Mouse (Mus musculus): Measurements from ENCODE around the gene Pip5k1b. TPM values are rescaled to one million over a fixed set of nuclear protein-coding genes. Genes with fewer than 3 reads are reported as not detected.

Pip5k1b gene
- total RNA-seq, 2 experiments from 2014 or later, result 13.5 to 24.4 TPM

GRCm38 (mm10) chr19:24476929-24477882, 78.5 kb downstream of the Pip5k1b start, which contains the start of gene Fam122a:
Gene Fam122a, minus strand, starts transcription at chr19:24477356.
- peak; percentile 91 for ATAC-seq (replicated peaks; ENCODE audit: poor library complexity)

GRCm38 (mm10) chr19:24476461-24476860, 79.2 kb downstream of the Pip5k1b start:
- ATAC-seq (replicated peaks; ENCODE audit: poor library complexity), result peak; percentile 40

- ATAC-seq (replicated peaks; ENCODE audit: poor library complexity), result no peak
Observed at GRCm38 (mm10) chr19:24475281-24475680, 80.4 kb downstream of the Pip5k1b start.

- no peak for ATAC-seq (replicated peaks; ENCODE audit: poor library complexity)
Observed at GRCm38 (mm10) chr19:24472512-24472911, 83.2 kb downstream of the Pip5k1b start.

GRCm38 (mm10) chr19:24471538-24471937, 84.1 kb downstream of the Pip5k1b start:
- peak; percentile 81 for ATAC-seq (replicated peaks; ENCODE audit: poor library complexity)

GRCm38 (mm10) chr19:24469216-24469615, 86.5 kb downstream of the Pip5k1b start:
- no peak for ATAC-seq (replicated peaks; ENCODE audit: poor library complexity)

- no peak for ATAC-seq (replicated peaks; ENCODE audit: poor library complexity)
Observed at GRCm38 (mm10) chr19:24468616-24469015, 87.1 kb downstream of the Pip5k1b start.

- ATAC-seq (replicated peaks; ENCODE audit: poor library complexity), result peak; percentile 78
Observed at GRCm38 (mm10) chr19:24463011-24463410, 92.7 kb downstream of the Pip5k1b start.

GRCm38 (mm10) chr19:24456591-24457231, 99.0 kb downstream of the Pip5k1b start:
- no peak for ATAC-seq (replicated peaks; ENCODE audit: poor library complexity)

- ATAC-seq (replicated peaks; ENCODE audit: poor library complexity), result no peak
Observed at GRCm38 (mm10) chr19:24455249-24455960, 100.3 kb downstream of the Pip5k1b start.

- ATAC-seq (replicated peaks; ENCODE audit: poor library complexity), result no peak
Observed at GRCm38 (mm10) chr19:24454451-24454850, 101.2 kb downstream of the Pip5k1b start.

GRCm38 (mm10) chr19:24453379-24453778, 102.3 kb downstream of the Pip5k1b start:
- ATAC-seq (replicated peaks; ENCODE audit: poor library complexity), result no peak

GRCm38 (mm10) chr19:24452441-24452898, 103.2 kb downstream of the Pip5k1b start:
- ATAC-seq (replicated peaks; ENCODE audit: poor library complexity), result peak; percentile 90

GRCm38 (mm10) chr19:24451626-24452025, 104.0 kb downstream of the Pip5k1b start:
- ATAC-seq (replicated peaks; ENCODE audit: poor library complexity), result peak; percentile 69

- 0 out of 2 replicates have a peak, but pooled peaks have one; percentile 21 for ATAC-seq (replicated peaks; ENCODE audit: poor library complexity)
Observed at GRCm38 (mm10) chr19:24450740-24451139, 104.9 kb downstream of the Pip5k1b start.

- no peak for ATAC-seq (replicated peaks; ENCODE audit: poor library complexity)
Observed at GRCm38 (mm10) chr19:24444322-24444721, 111.3 kb downstream of the Pip5k1b start.

GRCm38 (mm10) chr19:24439715-24440114, 116.0 kb downstream of the Pip5k1b start:
- peak; percentile 68 for ATAC-seq (replicated peaks; ENCODE audit: poor library complexity)

GRCm38 (mm10) chr19:24434291-24434690, 121.4 kb downstream of the Pip5k1b start:
- ATAC-seq (replicated peaks; ENCODE audit: poor library complexity), result no peak

GRCm38 (mm10) chr19:24432447-24432846, 123.2 kb downstream of the Pip5k1b start:
- peak; percentile 76 for ATAC-seq (replicated peaks; ENCODE audit: poor library complexity)

- peak; percentile 35; the same call in 1 of the 2 replicates for ATAC-seq (replicated peaks; ENCODE audit: poor library complexity)
Observed at GRCm38 (mm10) chr19:24431381-24431780, 124.3 kb downstream of the Pip5k1b start.

GRCm38 (mm10) chr19:24428011-24428410, 127.7 kb downstream of the Pip5k1b start:
- no peak for ATAC-seq (replicated peaks; ENCODE audit: poor library complexity)
